Mouse (Mus musculus): ENCODE measurements at regions not wholly inside any gene's neighbourhood (a gene's known extent, or its start where the extent isn't known, plus 50 kb on each side); places are given as distances from the start of the nearest gene placed in this dataset.

DNA sequence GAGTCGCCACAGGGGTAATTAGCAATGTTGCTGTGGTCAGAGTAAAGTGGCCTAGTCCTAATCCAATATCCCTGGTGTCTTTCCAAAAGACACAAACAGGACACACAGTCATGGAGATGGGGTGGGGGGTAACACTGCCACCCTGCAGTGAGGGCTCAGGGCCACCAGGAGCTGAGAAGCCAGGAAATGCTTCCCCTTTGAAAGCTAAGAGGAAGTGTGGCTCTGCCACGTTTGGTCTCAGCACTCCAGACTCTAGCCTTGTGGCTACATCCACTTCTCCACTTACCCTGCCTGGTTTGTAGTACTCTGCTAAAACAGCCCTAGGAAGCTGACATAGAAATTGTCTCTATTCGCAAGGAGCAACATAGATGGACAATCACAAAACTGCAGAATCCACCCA, 110.4 kb upstream of the Gm12830 start:
- Histone ChIP-seq H3K27ac (ENCODE audit: low read depth, low read length) (no peak overlapping the region), H3K36me3 (ENCODE audit: control insufficient read depth, insufficient read depth, low read length) (no peaks in the 10 kb centered on the region), H3K4me1 (ENCODE audit: control insufficient read depth, insufficient read depth, low read length) (no peaks in the 10 kb centered on the region), H3K4me2 (no peak overlapping the region), H3K9me3 (replicated peaks; ENCODE audit: control insufficient read depth, low read length) (no peaks in the 10 kb centered on the region), H3K9ac (ENCODE audit: low read depth, low read length) (no peak overlapping the region), H3K27me3 (ENCODE audit: control insufficient read depth, insufficient read depth, low read length) (peaks cover 5% of the 10 kb centered on the region; the same call in 1 of the 2 replicates), H3K4me3 (ENCODE audit: low read depth, low read length) (no peak overlapping the region)
- ATAC-seq (replicated peaks; ENCODE audit: insufficient number of reproducible peaks, low FRiP score, low TSS enrichment) = no peak
- 62% methylated on average over 3 of the region's 3 CpGs for WGBS (ENCODE audit: insufficient replicate concordance)

GRCm38 (mm10) chr4:114712005-114712665, 109.4 kb upstream of the Gm12830 start:
- H3K9me3 ChIP-seq (replicated peaks; ENCODE audit: control insufficient read depth, low read length) = no peaks in the 10 kb centered on the region
- no peak overlapping the region for H3K4me2 ChIP-seq
- WGBS (ENCODE audit: insufficient replicate concordance) = 51% methylated on average over 7 of the region's 7 CpGs
- no peaks in the 10 kb centered on the region for H3K4me1 ChIP-seq (ENCODE audit: control insufficient read depth, insufficient read depth, low read length)
- no peaks in the 10 kb centered on the region for H3K36me3 ChIP-seq (ENCODE audit: control insufficient read depth, insufficient read depth, low read length)
- ATAC-seq (replicated peaks; ENCODE audit: insufficient number of reproducible peaks, low FRiP score, low TSS enrichment) = no peak
- no peak overlapping the region for H3K9ac ChIP-seq (ENCODE audit: low read depth, low read length)
- H3K27me3 ChIP-seq (ENCODE audit: control insufficient read depth, insufficient read depth, low read length) = peaks cover 3% of the 10 kb centered on the region; the same call in 1 of the 2 replicates
- H3K4me3 ChIP-seq (ENCODE audit: low read depth, low read length) = no peak overlapping the region
- no peak overlapping the region for H3K27ac ChIP-seq (ENCODE audit: low read depth, low read length)

GRCm38 (mm10) chr4:114712921-114713527, 108.5 kb upstream of the Gm12830 start:
- Histone ChIP-seq H3K4me3 (ENCODE audit: low read depth, low read length) (no peak overlapping the region), H3K27ac (ENCODE audit: low read depth, low read length) (no peak overlapping the region), H3K36me3 (ENCODE audit: control insufficient read depth, insufficient read depth, low read length) (no peaks in the 10 kb centered on the region), H3K9me3 (replicated peaks; ENCODE audit: control insufficient read depth, low read length) (no peaks in the 10 kb centered on the region; the same call in 1 of the 2 replicates), H3K4me1 (ENCODE audit: control insufficient read depth, insufficient read depth, low read length) (no peaks in the 10 kb centered on the region), H3K9ac (ENCODE audit: low read depth, low read length) (no peak overlapping the region), H3K4me2 (no peak overlapping the region), H3K27me3 (ENCODE audit: control insufficient read depth, insufficient read depth, low read length) (peaks cover 3% of the 10 kb centered on the region; the same call in 1 of the 2 replicates)
- 46% methylated on average over 4 of the region's 4 CpGs for WGBS (ENCODE audit: insufficient replicate concordance)
- no peak for ATAC-seq (replicated peaks; ENCODE audit: insufficient number of reproducible peaks, low FRiP score, low TSS enrichment)

GRCm38 (mm10) chr4:114716703-114717102, 104.8 kb upstream of the Gm12830 start:
- whole genome bisulfite sequencing (ENCODE audit: insufficient replicate concordance) = 66% methylated on average over 2 of the region's 2 CpGs
- H3K9ac ChIP-seq (ENCODE audit: low read depth, low read length) = no peak overlapping the region
- no peak for ATAC-seq (replicated peaks; ENCODE audit: insufficient number of reproducible peaks, low FRiP score, low TSS enrichment)
- H3K27ac ChIP-seq (ENCODE audit: low read depth, low read length) = no peak overlapping the region
- H3K27me3 ChIP-seq (ENCODE audit: control insufficient read depth, insufficient read depth, low read length) = no peaks in the 10 kb centered on the region
- H3K4me2 ChIP-seq = no peak overlapping the region
- no peaks in the 10 kb centered on the region; the same call in 1 of the 2 replicates for H3K9me3 ChIP-seq (replicated peaks; ENCODE audit: control insufficient read depth, low read length)
- H3K4me1 ChIP-seq (ENCODE audit: control insufficient read depth, insufficient read depth, low read length) = no peaks in the 10 kb centered on the region
- H3K4me3 ChIP-seq (ENCODE audit: low read depth, low read length) = no peak overlapping the region
- H3K36me3 ChIP-seq (ENCODE audit: control insufficient read depth, insufficient read depth, low read length) = no peaks in the 10 kb centered on the region

GRCm38 (mm10) chr4:114720696-114721095, 100.8 kb upstream of the Gm12830 start:
- no peak overlapping the region for H3K4me3 ChIP-seq (ENCODE audit: low read depth, low read length)
- no peaks in the 10 kb centered on the region; the same call in 1 of the 2 replicates for H3K9me3 ChIP-seq (replicated peaks; ENCODE audit: control insufficient read depth, low read length)
- no peaks in the 10 kb centered on the region for H3K27me3 ChIP-seq (ENCODE audit: control insufficient read depth, insufficient read depth, low read length)
- H3K36me3 ChIP-seq (ENCODE audit: control insufficient read depth, insufficient read depth, low read length) = no peaks in the 10 kb centered on the region
- no peak overlapping the region for H3K9ac ChIP-seq (ENCODE audit: low read depth, low read length)
- H3K27ac ChIP-seq (ENCODE audit: low read depth, low read length) = no peak overlapping the region
- no peaks in the 10 kb centered on the region for H3K4me1 ChIP-seq (ENCODE audit: control insufficient read depth, insufficient read depth, low read length)
- WGBS (ENCODE audit: insufficient replicate concordance) = 51% methylated on average over 3 of the region's 3 CpGs
- no peak overlapping the region for H3K4me2 ChIP-seq
- ATAC-seq (replicated peaks; ENCODE audit: insufficient number of reproducible peaks, low FRiP score, low TSS enrichment) = no peak

DNA sequence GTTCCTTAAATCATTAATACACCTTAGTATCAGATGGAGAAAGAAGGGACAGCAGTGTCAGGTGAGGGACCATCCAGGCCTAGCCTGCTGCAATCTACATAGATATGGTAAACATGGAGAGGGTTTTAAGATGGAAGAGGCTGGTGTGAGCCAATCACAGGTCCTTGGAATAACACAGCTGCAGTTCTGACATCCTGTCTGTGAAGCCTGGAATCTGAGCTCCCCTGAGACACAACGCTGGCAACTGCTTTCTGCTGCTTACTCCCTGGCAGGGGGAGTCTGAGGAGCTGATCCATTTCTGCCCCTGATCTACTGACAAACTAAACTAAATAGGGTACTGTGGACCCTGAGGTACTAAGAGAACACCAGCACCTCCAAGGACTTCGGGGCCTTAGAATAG, 100.1 kb upstream of the Gm12830 start:
- Histone ChIP-seq H3K27ac (ENCODE audit: low read depth, low read length) (no peak overlapping the region), H3K9ac (ENCODE audit: low read depth, low read length) (no peak overlapping the region), H3K9me3 (replicated peaks; ENCODE audit: control insufficient read depth, low read length) (no peaks in the 10 kb centered on the region; the same call in 1 of the 2 replicates), H3K4me3 (ENCODE audit: low read depth, low read length) (no peak overlapping the region), H3K4me1 (ENCODE audit: control insufficient read depth, insufficient read depth, low read length) (no peaks in the 10 kb centered on the region), H3K4me2 (no peak overlapping the region), H3K27me3 (ENCODE audit: control insufficient read depth, insufficient read depth, low read length) (no peaks in the 10 kb centered on the region), H3K36me3 (ENCODE audit: control insufficient read depth, insufficient read depth, low read length) (no peaks in the 10 kb centered on the region)
- no peak for ATAC-seq (replicated peaks; ENCODE audit: insufficient number of reproducible peaks, low FRiP score, low TSS enrichment)
- 44% methylated on average over 2 of the region's 2 CpGs for WGBS (ENCODE audit: insufficient replicate concordance)

- no peak overlapping the region for H3K4me2 ChIP-seq
- H3K27ac ChIP-seq (ENCODE audit: low read depth, low read length) = no peak overlapping the region
- WGBS (ENCODE audit: insufficient replicate concordance) = 86% methylated on average over 11 of the region's 11 CpGs
- no peak overlapping the region for H3K9ac ChIP-seq (ENCODE audit: low read depth, low read length)
- no peaks in the 10 kb centered on the region for H3K4me1 ChIP-seq (ENCODE audit: control insufficient read depth, insufficient read depth, low read length)
- no peaks in the 10 kb centered on the region for H3K27me3 ChIP-seq (ENCODE audit: control insufficient read depth, insufficient read depth, low read length)
- H3K9me3 ChIP-seq (replicated peaks; ENCODE audit: control insufficient read depth, low read length) = no peaks in the 10 kb centered on the region
- H3K36me3 ChIP-seq (ENCODE audit: control insufficient read depth, insufficient read depth, low read length) = no peaks in the 10 kb centered on the region
- H3K4me3 ChIP-seq (ENCODE audit: low read depth, low read length) = no peak overlapping the region
- no peak for ATAC-seq (replicated peaks; ENCODE audit: insufficient number of reproducible peaks, low FRiP score, low TSS enrichment)
Measured at GRCm38 (mm10) chr4:114728235-114729000, 93.1 kb upstream of the Gm12830 start.

GRCm38 (mm10) chr4:114733256-114734004, 88.1 kb upstream of the Gm12830 start:
- Histone ChIP-seq H3K4me3 (ENCODE audit: low read depth, low read length) (no peak overlapping the region), H3K9ac (ENCODE audit: low read depth, low read length) (no peak overlapping the region), H3K9me3 (replicated peaks; ENCODE audit: control insufficient read depth, low read length) (no peaks in the 10 kb centered on the region), H3K36me3 (ENCODE audit: control insufficient read depth, insufficient read depth, low read length) (no peaks in the 10 kb centered on the region), H3K27me3 (ENCODE audit: control insufficient read depth, insufficient read depth, low read length) (no peaks in the 10 kb centered on the region), H3K4me1 (ENCODE audit: control insufficient read depth, insufficient read depth, low read length) (no peaks in the 10 kb centered on the region), H3K27ac (ENCODE audit: low read depth, low read length) (no peak overlapping the region), H3K4me2 (no peak overlapping the region)
- ATAC-seq (replicated peaks; ENCODE audit: insufficient number of reproducible peaks, low FRiP score, low TSS enrichment) = no peak
- WGBS (ENCODE audit: insufficient replicate concordance) = 78% methylated on average over 10 of the region's 10 CpGs
